Mouse (Mus musculus) kidney, adult 18-20 months (tissue): ENCODE results near the gene Catsperg1.
"Not testable (repeated sequence)": the region's sequence is repeated elsewhere in the genome, so short reads cannot be mapped to it uniquely, and the experiment has no call there.

Source experiments
- DNase-seq: peaks from one replicate; pipeline ENCODE4 v3.0.0; 2021

The Catsperg1 gene

DNA sequence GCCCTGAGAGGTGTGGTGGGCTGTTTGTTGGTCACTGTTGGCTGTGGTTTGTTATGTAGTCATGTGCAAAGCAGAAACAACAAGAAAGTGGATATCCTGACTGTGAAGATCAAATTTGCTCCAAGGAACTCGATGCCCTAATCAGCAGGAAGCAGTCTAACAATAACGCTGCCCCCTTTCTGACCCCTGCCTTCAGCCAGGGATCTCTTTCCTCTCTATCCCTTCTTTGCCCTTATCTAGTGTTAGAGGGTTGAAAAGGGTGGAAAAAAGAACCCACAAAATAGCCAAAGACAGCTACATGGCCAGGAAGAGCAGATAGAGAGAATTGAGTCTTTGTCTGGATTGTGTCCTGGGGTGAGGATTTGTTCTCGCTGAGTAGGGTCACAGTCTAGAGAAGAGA is 16.7 kb upstream of the Catsperg1 start:
- DNase-seq, result no peak

DNA sequence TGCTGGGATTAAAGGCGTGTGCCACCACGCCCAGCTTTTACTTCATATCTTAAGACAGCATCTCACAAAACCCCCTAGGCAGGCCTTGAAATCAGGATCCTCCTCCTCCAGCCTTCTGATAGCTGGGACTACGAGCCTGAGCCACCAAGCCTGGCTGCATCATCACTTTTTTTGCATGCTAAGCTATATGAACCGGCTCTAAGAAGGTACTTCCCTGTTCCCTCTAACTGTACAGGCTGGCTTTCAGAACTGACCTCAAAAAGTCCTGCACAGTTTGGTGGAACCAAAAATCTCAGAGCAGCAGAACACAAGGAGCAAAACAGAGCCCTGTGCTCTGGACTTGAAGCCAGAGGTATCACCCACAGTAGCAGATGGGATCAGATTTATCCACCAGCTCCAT is 14.4 kb upstream of the Catsperg1 start:
- DNase-seq, result no peak

DNA sequence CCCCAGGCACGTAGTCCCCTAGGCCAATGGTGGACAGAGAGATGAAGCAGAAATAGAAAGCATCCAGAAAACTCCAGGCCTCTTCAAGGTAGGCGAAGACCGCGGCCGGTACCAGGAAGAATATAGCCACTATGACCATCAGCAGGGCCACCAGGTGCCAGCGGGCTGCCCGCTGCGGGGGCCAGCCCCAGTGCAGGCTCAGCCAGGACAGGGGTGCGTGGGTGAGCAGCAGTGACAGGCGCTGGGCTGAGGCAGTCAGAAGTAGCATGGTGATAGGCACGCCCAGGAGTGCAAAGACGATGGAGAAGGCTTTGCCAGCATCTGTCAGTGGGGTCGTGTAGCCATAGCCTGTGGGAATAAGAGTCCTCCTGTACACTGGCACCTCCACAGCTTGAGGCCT is 11.7 kb upstream of the Catsperg1 start:
- DNase-seq, result no peak

DNA sequence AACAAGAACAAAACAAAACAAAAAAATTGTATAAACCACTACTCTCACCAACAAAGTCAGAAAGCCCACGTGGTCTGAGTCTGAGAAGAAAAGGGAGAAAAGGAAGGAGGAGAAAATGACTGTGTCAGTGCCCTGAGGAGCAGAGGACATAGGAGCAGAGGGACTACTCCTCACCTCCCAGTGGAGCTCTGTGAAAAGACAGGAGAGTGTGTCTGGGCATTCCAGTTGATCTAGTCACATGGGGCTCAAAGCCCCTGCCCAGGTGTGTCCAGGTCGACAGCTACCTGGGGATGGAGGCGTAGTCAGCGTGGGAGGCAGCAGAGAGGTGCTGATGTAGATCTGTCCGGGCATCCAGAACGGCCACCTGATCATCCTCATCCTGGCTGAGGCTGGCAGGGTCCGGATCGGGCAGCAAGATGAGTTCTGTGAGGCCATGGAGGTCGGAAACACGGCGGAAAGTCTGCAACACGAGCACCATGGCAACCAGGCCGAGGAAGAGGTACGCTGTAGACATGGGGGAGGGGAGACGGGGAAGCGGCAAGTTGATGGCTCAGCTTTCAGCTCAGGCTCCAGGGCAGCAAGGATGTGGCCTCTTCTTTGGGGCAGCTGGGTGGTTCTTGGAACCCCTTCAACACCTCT is 11.0 kb upstream of the Catsperg1 start:
- DNase-seq, result no peak

DNA sequence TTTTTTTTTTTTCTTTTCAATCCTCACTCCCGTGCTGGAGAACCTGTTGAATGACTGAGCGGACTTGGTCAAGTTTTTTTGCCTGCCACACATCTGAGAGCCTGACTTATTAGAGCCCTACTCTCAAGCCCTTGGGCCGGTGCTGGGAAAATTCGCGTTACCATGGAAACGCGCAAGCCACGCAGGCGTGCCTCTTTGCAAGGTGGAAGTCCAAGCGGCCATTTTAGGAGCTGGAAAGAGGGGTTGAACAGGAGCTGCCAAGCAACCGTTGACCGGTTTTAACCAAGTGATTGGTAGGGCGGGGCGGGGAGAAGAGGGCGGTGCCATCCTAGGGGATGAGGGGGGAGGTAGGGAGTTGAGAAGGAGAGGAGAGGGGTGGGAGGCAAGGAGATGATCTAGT is 1.0 kb upstream of the Catsperg1 start:
- no peak for DNase-seq

DNA sequence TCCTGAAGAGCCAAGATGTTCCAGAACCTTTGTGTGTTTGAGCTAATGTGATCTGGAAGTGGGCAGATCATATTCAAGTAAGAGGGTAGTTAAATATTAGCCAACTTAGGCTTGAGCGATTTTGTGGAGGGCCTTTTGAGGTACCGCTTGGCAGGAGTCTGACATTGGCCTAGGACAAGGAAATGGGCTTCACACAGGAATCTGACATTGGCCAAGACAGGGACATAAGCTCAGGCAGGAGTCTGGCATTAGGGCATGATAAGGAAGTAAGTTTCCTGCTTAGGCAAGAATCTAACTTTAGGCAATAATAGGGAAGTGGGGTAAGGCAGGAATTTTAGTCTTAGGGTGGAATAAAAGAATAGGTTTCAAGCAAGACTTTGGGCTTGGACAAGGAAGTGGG is 401 bp upstream of the Catsperg1 start:
- no peak for DNase-seq

DNA sequence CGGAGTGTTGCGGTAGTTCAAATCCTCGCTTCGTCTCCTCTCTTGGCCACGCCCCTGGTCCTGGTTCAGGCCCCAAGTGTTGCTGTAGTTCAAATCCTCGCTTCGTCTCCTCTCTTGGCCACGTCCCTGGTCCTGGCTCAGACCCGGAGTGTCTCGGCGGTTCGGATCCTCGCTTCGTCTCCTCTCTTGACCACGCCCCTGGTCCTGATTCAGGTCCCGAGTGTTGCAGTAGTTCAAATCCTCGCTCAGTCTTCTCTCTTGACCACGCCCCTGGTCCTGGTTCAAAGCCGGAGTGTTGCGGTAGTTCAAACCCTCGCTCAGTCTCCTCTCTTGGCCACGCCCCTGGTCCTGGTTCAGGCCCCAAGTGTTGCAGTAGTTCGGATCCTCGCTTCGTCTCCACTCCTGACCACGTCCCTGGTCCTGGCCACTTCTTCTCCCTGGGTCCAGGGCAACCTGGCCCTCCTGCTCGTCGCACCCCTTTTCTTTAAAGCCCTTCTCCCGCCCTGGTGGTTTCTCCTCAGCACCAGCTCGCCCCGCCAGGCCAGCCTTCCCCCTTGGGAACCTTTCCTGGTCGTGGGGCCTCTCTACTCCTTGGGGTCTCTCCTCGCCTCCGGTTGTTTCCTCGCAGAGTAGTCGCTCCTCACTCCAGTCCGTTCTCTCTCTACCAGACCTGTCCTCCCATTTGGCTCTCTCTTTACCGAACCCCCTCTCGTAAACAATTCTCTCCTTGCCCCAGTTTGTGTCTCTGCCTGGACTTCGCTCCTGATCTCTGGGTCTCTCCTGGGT is 867 bp downstream of the Catsperg1 start:
- not testable (repeated sequence) for DNase-seq

DNA sequence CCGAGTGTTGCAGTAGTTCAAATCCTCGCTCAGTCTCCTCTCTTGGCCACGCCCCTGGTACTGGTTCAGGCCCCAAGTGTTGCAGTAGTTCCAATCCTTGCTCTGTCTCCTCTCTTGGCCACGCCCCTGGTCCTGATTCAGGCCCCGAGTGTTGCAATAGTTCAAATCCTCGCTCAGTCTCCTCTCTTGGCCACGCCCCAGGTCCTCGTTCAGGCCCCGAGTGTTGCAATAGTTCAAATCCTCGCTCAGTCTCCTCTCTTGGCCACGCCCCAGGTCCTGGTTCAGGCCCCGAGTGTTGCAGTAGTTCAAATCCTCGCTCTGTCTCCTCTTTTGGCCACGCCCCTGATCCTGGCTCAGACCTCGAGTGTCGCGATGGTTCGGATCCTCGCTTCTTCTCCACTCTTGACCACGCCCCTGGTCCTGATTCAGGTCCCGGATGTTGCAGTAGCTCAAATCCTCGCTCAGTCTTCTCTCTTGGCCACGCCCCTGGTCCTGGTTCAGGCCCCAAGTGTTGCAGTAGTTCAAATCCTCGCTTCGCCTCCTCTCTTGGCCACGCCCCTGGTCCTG is 1.6 kb downstream of the Catsperg1 start:
- no peak for DNase-seq

DNA sequence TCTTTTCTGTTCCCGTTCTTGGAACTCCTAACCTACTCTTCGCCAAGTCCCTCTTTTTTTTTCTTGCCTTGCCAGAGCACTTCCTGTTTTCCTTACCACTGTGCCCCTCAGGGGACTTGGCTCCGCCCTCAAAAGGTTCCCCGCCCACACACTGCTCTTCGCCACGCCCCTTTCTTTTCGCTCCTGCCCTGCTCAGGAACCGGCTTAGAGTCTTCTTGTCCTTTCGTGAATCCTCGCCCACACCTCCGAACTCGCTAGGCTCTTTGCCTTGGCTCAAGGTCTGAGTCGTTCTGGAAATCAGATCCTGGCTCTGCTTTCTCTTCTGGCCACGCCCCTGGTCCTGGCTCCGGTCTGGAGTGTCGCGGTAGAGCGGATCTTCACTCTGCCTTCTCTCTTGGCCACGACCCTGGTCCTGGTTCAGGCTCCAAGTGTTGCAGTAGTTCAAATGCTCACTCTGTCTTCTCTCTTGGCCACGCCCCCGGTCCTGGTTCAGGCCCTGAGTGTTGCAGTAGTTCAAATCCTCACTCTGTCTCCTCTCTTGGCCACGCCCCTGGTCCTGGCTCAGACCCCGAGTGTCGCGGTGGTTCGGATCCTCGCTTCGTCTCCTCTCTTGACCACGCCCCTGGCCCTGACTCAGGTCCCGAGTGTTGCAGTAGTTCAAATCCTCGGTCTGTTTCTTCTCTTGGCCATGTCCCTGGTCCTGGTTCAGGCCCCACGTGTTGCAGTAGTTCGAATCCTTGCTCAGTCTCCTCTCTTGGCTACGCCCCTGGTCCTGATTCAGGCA is 2.2 kb downstream of the Catsperg1 start:
- DNase-seq, result peak; percentile 87

DNA sequence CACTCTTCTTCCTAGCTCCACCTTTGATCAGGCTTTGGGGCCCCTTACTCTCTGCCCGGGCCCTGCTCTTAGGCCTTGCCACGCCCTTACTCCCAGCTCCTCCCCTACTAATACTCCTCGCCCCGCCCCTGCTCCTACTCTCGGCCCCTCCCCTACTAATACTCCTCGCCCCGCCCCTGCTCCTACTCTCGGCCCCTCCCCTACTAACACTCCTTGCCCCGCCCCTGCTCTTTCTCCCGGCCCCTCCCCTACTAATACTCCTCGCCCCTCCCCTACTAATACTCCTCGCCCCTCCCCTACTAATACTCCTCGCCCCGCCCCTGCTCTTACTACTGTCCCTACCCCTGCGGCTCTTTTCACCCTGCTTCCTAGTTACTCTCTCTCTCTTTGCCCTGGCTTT is 2.8 kb downstream of the Catsperg1 start:
- not testable (repeated sequence) for DNase-seq

DNA sequence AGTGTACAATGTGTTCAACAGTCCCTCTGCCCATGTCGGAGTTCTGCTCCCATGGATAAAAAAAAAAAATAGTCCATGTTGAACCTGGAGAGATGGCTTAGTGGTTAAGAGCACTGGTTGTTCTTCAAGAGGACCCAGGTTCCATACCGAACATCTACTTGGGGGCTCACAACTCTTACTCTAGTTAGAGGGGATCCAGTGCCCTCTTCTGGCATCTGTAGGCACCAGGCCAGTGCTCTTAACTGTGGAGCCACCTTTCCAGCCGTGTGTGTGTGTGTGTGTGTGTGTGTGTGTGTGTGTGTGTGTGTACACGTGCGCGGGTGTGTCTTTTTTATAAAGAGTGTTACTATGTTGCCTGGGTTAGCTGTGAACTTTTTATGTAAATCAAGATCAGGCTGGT is 11.3 kb downstream of the Catsperg1 start:
- DNase-seq, result no peak

DNA sequence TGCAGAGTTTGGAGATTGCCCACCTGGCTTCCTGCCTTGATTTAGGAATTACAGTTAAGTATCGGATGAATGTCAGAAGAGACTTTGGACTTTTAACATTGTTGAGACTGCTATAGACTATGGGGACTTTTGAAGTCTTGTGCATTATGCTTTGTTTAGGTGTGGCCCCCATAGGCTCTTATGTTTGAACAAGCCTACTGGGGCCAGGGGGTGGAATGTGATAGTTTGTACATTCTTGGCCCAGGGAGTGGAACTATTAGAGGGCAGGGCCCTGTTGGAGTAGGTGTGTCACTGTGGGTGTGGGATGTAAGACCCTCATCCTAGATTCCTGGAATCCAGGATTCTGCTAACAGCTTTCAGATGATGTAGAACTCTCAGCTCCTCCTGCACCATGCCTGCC is 19.6 kb downstream of the Catsperg1 start:
- not testable (repeated sequence) for DNase-seq

DNA sequence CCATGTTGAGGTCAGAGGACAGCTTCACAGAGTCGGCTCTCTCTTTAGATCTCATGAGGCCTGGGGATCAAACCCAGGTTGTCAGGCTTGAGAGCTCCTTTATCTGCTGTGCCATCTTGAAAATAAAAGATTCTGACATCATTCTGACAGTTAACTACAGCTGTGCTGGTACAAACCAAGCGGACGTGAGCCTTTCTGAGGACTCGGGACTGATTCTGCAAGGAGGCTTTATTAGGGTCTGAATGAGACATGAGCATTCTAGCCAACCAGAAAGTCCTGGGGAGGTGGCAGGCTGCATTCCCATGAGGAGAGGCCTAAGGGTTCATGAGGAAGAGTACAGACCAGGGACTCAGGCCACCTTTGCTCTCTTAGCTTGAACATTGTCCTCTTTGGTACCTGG is 32.5 kb downstream of the Catsperg1 start:
- not testable (repeated sequence) for DNase-seq

DNA sequence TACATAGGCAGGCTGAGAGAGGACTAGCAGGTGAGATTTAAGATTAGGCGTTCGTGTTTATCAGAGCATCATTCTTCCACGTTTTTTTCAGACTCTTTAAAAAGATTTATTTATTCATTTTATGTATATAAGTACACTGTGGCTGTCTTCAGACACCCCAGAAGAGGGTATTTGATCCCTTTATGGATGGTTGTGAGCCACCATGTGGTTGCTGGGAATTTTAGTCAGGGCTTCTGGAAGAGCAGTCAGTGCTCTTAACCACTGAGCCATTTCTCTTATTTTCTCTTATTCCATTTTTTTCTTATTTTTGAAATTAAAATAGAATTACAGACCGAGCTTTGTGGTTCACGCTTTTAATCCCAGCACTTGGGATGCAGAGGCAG is 33.0 kb downstream of the Catsperg1 start:
- DNase-seq, result no peak

DNA sequence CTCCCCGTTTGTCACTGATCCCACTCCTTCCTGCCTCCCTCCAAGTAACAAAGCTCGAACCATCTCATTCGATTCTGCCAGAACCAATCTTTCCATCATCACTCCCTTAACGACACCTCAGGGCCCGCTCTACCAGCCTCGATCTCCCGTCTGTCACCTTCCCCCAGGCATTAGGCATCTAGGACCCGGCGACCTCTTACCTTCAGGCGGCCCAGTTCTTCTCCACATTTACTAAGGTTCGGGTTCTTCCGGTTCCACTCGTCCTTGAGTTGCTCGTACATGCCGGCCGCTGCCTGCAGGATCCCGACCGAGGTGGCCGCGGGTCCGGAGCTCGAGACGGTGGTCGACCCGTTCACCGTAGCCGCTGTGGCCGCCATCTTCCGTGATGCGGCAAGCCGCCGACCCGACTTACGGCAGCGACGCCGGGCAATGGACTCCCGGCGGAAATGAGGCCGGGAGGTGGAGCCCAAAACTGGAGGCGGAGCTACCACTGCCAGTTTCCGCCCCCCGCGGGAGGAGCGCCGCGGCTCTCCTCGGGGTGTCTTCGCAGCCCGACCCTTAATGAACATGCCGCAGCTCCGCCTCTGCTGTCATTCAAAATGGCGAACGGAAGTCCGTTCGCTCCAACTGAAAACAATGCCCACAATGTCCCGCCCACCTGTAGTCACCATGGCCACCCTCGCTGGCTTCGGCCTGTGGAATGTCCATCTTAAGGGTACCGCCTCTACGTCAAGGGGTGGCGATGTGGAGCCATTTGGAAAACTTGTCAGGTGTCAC is 33.6 kb downstream of the Catsperg1 start, which contains the start of gene Psmd8:
Gene Psmd8, minus strand, starts transcription at position 625 of the 777 bp plus-strand sequence.
- DNase-seq, result peak; percentile 97

DNA sequence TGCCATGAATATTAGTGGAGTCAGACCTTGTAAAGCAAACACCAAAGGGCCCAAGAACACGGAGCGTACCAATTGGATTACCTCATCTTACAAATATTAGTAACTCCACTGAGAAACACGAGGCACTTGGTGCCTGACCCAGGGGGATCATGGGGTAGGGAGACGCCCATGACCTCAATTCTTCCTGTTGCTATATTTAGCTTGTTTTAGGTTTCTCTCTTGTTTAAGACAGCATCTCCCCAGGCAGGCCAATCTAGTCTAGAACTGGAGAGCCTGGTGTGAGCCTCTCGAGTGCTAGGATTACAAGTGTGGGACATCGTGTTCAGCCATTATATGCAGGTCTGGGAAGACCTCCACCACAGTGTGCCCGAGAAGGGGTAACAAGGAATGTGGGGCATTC is 34.5 kb downstream of the Catsperg1 start:
- DNase-seq, result no peak

DNA sequence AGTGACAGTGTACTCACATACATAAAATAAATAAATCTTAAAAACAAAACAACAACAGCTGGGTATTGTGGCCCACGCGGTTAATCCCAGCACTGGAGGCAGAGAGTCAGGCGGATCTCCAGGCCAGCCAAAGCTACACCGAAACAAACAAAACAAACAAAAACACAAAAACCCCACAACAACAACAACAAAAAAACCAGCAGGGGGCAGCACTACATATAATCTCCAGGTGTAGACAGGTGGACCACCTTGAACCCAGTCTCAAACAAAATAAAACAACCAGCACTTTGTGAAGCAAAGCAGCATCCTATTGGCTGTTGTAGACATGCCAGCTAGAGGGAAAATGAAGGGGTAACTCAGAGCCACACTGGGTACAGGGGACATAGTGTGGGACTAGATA is 35.7 kb downstream of the Catsperg1 start:
- DNase-seq, result no peak

DNA sequence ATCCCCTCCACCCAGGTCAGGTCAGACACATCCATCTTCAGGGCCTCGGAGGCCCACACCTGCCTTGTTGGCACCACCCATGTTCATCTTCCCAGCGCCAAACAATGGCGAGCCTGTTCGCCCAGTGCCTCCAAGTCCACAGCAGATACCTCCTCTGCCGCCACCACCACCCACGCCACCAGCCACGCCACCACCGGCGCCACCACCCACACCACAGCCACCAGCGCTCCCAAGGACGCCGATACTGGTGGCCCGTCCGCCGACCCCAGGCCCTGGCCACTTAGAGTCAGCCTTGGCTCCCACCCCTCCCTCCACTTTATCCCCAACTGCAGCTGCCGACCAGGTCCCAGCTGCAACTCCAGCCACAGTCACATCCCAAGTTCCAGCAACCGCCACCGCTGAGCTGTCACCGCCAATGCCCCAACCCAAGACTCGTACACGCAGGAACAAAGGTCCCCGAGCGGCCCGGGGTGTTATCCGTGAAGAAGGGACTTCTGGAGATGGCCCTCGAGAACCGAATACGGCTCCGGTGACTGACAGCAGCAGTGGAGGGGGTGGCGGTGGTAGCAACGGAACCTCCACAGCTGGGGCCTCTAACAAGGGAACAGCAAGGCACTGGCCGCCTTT is 41.3 kb downstream of the Catsperg1 start:
- no peak for DNase-seq

DNA sequence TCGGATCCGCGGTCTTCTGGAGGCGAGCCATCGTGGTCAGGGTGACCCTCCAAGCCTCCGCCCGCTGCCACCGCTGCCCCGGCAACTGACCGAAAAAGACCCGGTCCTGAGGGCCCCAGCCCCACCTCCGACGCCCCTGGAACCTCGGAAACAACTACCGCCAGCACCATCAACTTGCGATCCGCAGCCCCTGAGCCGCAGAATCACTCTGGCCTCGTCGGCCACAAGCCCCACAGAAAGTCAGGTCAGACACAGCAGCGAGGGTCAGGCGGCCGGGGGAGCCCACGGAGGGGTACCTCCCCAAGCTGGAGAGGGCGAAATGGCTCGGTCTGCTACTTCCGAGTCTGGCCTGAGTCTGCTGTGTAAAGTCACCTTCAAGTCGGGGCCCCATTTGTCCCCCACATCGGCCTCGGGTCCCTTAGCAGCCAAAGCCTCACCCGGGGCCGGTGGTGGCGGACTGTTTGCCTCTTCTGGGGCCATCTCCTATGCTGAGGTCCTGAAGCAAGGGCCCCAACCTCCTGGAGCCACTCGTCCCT is 42.2 kb downstream of the Catsperg1 start:
- no peak for DNase-seq

DNA sequence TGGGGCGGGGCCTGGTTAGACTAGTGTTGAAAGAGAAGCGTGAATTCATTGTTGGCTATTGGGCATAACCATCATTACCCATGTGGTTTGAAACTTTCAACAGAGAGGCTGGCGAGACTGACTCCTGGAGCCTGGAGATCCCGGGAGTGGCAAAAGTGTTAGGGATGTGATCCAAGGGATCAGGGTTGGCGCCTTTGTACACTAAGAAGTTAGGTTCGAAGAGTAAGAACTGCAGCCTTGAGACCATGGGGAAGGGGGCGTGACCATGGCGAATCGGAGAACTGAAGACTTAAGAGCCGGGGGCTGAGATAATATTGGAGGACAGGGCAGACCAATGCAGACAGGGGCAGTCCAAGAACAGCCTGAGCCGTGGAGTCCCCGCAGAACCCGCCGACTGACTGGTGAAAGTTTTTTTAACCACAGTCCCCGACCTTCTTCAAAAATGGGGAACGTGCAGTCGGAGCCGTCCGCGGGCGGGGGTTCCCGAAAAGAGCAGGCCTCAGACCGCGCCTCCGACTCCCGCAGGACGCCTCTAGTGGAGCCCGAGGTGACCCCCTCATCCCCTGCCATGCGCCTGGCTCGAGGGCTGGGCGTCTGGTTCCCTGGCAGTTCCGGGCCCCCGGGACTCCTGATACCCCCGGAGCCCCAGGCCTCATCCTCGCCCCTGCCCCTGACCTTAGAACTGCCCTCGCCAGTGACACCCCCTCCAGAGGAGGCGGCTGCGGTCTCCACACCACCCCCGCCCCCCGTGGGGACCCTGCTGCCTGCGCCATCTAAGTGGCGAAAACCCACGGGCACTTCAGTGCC is 42.9 kb downstream of the Catsperg1 start:
- DNase-seq, result peak; percentile 15
